Mouse (Mus musculus) T-helper 2 cell (primary cell): ENCODE measurements at regions not wholly inside any gene's neighbourhood (a gene's known extent, or its start where the extent isn't known, plus 50 kb on each side); places are given as distances from the start of the nearest gene placed in this dataset.

Experiments
- in situ Hi-C: fragments of 300-600 bp; cut with MboI, MseI; formaldehyde crosslinking; loops from one replicate; pipeline ENCODE4 v1.15.1; 2025; ENCODE audit warnings: high pct_unique_total_duplicates

DNA sequence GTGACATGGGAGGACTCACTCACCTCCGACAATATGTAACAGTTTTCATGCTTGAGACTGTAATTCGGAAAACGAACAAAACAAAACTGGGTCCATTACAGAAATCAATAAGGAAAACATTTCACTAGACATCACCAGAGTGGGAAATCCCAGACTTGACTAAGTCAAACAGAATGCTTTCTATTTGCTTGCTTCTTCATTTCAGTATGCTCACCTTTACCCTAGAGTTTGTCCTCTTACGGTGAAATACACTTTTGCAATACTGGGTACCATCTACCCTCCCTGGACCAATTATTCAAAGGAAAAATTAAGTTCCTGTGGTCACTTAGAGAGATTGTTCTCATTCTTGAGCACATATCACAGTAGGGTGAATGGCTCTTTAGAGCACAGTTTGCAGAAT lies 613.4 kb upstream of the 4930412O13Rik start:
- in situ Hi-C loops = no loop called here

- in situ Hi-C loops = no loop called here
Observed at GRCm38 (mm10) chr2:9283441-9283840, 597.6 kb upstream of the 4930412O13Rik start.

DNA sequence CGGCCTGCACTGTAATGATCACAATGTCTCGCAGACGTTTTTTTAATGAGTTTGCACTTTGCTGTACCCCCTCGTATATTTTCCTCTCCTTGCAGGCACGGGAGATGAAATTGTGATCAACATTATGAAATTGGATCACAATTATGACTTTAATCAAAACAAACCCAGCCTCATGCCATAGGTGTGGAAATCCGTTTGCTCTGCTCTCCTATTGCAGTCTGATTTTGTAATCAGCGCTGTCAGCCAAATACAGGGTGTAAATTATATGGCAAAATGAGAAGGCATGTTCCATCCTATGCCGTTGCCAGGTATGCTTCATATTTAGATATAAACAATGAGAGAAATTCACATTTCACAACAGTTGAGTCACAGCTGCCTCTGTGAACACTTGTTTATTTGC lies 595.3 kb upstream of the 4930412O13Rik start:
- in situ Hi-C loops = no loop called here

DNA sequence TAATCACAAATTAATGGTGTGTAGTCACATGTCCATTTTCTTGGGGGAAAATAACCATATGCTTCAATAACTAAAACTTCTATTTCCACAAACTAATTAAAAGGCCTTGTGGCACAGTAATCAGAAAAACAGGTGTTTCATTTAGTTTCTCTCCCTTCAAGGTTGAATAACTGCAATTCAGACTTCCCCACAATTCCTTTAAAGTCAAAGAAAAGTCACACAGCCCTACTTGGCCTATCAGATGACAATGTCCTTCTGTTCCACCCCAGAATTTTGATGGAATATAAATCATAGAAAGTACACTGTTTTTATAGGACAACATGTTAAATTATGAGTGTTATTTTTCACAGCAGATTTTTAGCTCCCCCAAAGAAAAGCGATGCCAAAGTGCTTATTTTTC lies 594.0 kb upstream of the 4930412O13Rik start:
- in situ Hi-C loops = no loop called here

- in situ Hi-C loops = no loop called here
Observed at GRCm38 (mm10) chr2:9287623-9288022, 593.4 kb upstream of the 4930412O13Rik start.

GRCm38 (mm10) chr2:9331630-9332352 lies 549.3 kb upstream of the 4930412O13Rik start:
- in situ Hi-C loops = no loop called here

DNA sequence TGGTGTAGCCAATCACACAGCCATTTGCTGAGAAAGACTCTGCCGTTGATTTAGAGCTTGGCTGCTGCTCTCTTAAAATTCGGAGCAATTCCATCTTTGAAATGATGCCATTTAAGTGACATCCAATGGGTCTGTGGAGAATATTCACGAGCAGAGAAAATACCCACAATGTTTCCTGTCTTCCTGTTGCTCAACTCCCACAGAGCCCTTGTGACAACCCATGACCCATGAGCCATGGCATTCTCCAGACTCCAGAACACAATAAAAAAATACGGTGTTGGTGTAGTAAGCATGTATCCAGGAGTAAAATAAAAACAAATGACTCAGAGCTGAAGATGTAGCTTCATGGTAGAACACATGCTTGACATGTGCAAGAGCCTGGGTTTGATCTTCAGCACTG lies 532.1 kb upstream of the 4930412O13Rik start:
- in situ Hi-C loops = no loop called here

DNA sequence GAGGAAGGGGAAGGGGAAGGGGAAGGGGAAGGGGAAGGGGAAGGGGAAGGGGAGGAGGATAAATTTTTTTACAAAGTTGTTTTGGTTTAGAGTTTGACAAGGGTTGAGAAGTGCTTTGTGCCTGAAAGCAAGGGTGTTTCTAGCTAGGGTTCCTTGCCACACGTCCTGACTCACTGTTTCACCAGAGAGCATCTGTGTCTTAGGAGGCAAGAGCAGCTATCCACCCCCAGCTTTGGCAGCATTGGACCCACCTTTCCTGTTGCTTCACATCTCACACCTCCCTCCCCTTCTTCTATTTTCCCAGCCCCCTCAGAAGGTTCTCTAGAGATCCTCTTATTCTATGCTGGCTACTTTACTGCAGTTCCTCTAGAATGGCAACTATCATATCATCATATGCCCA lies 531.1 kb upstream of the 4930412O13Rik start:
- in situ Hi-C loops = no loop called here

DNA sequence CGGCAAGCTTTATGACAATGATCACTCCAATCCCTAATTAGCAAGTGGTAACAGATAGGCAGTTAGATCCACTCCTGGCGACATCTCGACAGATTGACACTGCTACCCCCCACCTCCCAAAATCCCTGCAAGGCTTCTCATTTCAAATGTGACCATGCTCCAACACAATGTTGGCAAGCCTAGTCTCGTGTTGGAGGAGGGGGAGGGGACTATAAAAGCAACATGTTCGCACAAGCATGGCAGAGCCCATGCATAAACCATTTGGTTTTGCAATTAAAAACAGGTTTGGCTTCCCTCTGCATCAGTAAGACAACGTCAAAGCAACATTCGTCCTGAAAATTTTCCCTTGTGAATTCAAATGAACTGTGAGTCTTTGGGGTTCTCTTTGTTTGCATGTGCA lies 528.9 kb upstream of the 4930412O13Rik start:
- in situ Hi-C loops = no loop called here

DNA sequence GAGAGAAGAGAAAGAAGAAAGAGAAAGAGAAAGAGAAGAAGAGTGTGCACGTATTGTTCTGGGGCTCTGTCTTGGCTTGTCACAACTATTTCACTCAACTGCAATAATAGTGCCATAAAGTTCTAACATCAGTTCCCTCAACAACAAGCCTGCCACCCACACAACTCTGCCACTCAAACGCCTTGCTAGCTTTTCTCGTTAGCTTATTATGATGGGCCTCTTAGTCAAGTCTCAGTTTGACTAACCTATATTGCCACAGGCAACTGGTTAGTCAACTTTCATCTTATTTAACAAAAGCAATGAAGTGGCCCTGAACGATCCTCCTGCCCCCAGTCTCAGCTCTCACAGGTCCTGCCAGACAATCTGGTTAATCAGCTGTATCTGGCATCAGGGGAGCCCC lies 521.0 kb upstream of the 4930412O13Rik start:
- in situ Hi-C loops = loop anchor here (5.0 kb wide), 1 partner anchor 207 kb away; no protein-coding TSS in a partner anchor

GRCm38 (mm10) chr2:9367801-9368584 lies 513.1 kb upstream of the 4930412O13Rik start:
- in situ Hi-C loops = no loop called here

GRCm38 (mm10) chr2:9369572-9369971 lies 511.5 kb upstream of the 4930412O13Rik start:
- in situ Hi-C loops = no loop called here

DNA sequence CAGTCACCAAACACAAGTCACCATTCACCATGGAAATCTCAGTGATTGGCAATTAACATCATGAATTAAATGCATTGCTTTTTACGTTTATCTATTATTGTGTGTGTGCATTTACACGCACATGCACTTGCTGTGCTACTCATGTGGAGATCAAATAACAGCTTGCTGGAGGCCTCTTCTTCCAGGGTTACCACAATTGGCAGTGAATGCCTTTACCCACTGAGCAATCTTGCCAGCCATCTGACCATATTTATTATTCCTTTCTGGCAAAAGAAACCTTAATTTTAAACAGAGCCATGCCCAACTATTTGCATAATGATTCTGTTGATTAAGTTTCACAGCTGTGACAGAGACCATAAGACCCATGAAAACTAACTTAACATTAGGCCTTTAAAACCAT lies 494.5 kb upstream of the 4930412O13Rik start:
- in situ Hi-C loops = no loop called here

DNA sequence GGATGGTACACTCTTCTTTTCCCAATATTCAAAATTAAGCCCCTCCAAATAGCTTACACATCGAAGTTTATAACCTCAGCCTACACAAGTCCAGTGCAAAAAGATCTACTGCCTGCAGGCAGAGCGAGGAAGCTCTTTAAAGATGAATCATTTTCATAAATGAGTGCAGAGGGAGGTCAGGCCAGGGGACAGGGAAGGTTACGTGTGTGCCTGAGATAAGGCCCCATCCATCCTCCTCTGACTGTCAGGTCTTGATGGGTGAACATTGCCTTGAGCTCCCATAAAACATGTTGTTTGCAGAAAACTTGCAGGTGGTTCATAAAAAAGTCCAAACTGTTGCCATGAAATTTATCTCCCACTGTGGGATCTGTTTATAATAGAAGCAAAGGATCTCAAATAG lies 493.0 kb upstream of the 4930412O13Rik start:
- in situ Hi-C loops = no loop called here

- in situ Hi-C loops = no loop called here
Observed at GRCm38 (mm10) chr2:9395379-9395999, 485.6 kb upstream of the 4930412O13Rik start.

GRCm38 (mm10) chr2:9401461-9401860 lies 479.6 kb upstream of the 4930412O13Rik start:
- in situ Hi-C loops = no loop called here

DNA sequence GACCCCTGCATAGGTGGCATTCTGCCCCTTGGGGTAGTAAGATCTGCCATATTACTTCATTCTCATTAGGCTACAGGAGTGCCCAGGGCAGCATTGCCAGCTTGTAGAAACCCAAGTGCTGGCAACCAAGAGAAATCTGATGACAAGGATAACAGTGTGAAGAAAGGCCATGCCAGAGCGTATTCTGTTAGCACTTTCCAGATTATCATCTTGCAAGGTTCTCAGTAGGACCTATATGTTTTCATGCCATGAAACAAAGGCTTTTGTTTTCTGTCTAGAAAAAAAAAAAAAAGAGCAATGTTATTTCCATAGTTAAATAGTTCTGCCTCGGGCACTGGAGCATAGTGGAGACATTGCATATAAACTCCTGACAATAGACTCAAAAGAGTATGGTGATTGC lies 478.8 kb upstream of the 4930412O13Rik start:
- in situ Hi-C loops = no loop called here

DNA sequence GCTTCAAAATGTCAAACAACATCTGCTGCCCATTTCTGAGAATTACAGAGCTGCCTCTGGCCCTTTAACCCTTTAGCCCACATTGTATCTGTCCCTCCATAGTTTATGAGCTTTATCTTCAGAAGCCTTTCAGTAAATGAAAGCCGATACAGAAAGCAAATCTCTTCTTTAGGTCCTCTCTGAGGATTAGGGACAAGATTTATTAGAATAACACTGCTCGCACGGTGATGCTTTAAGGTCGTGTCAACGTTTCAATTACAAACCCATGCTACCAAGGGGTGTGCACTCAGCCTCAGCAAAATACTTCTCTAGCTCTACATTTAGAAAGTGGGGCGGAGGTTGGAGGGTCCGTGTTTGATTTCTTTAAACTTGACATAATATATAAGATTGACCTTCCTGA lies 472.0 kb upstream of the 4930412O13Rik start:
- in situ Hi-C loops = no loop called here

- in situ Hi-C loops = loop anchor here (10.0 kb wide), 1 partner anchor 1242 kb away; no protein-coding TSS in a partner anchor
Observed at GRCm38 (mm10) chr2:9422686-9423085, 458.4 kb upstream of the 4930412O13Rik start.

DNA sequence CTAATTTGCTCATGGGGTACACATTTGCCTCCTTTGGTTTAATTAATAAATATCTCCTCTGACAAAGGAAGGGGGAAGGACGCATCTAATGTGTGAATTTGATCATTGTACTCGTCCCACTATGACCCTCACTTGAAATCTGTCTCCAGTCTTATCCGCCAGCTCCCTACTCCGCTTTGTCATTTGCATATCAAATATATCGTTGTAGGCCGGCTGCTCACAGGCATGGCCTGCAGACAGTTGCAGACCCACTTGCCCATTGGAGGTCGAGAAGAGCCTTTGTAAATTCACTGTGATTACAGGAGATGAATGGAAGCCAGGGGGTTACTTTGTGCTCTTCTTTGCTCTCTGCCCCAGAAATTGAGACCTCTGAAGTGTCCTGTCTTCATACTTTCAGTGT lies 457.5 kb upstream of the 4930412O13Rik start:
- in situ Hi-C loops = loop anchor here (10.0 kb wide), 1 partner anchor 1241 kb away; no protein-coding TSS in a partner anchor

- in situ Hi-C loops = no loop called here
Observed at GRCm38 (mm10) chr2:9433110-9433940, 447.7 kb upstream of the 4930412O13Rik start.
